Mouse (Mus musculus) stomach, embryonic 15.5 days (tissue): Measurements from ENCODE around the gene Nell1. TPM values are rescaled to one million over a fixed set of nuclear protein-coding genes. Genes with fewer than 3 reads are reported as not detected.

ENCODE experiments used
- ATAC-seq: fragments of 200-750 bp; cut with Nextera tagmentation; 2 replicates; pipeline ENCODE4 v1.8.0; 2017; ENCODE audit warnings: low read depth, moderate number of reproducible peaks, moderate TSS enrichment; ENCODE audit not compliant: insufficient read depth, low FRiP score
- H3K27ac ChIP-seq: fragments of 300-500 bp; sonication (generic); 2 replicates; pipeline ENCODE4 v1.5.1; 2015; ENCODE audit warnings: mild to moderate bottlenecking, inconsistent platforms
- H3K27me3 ChIP-seq: fragments of 300-500 bp; sonication (generic); replicated peaks from 2 replicates; pipeline ENCODE4 v1.6.1; 2015; ENCODE audit warnings: inconsistent platforms
- H3K36me3 ChIP-seq: fragments of 300-500 bp; sonication (generic); 2 replicates; pipeline ENCODE4 v1.6.1; 2015; ENCODE audit warnings: inconsistent platforms
- H3K4me1 ChIP-seq: fragments of 300-500 bp; sonication (generic); 2 replicates; pipeline ENCODE4 v1.6.1; 2015; ENCODE audit warnings: inconsistent platforms
- H3K4me2 ChIP-seq: fragments of 300-500 bp; sonication (generic); 2 replicates; pipeline ENCODE4 v1.6.1; 2015; ENCODE audit warnings: mild to moderate bottlenecking, inconsistent platforms
- H3K4me3 ChIP-seq: fragments of 300-500 bp; sonication (generic); replicated peaks from 2 replicates; pipeline ENCODE4 v1.5.1; 2015; ENCODE audit warnings: inconsistent platforms
- H3K9ac ChIP-seq: fragments of 300-500 bp; sonication (generic); 2 replicates; pipeline ENCODE4 v1.6.1; 2015; ENCODE audit warnings: inconsistent platforms
- H3K9me3 ChIP-seq: fragments of 300-500 bp; sonication (generic); 2 replicates; pipeline ENCODE4 v1.6.1; 2016; ENCODE audit warnings: inconsistent platforms
- WGBS: fragments of 180-500 bp; shearing (Covaris S2); methylation state at CpG from one replicate; pipeline ENCODE4 v1.1.7; 2015; 5-methylcytosine and 5-hydroxymethylcytosine counted together
- polyA plus RNA-seq: library from polyadenylated mRNA; unstranded; fragments of >200 nt; fragmentation: Nextera tagmentation; extraction: Ambion mirVana; gene quantifications from 2 replicates; pipeline ENCODE4 v1.2.1, GENCODE M21; 2015

The Nell1 gene
- polyA plus RNA-seq, 1 experiment from 2014 or later, result 5.1 TPM

DNA sequence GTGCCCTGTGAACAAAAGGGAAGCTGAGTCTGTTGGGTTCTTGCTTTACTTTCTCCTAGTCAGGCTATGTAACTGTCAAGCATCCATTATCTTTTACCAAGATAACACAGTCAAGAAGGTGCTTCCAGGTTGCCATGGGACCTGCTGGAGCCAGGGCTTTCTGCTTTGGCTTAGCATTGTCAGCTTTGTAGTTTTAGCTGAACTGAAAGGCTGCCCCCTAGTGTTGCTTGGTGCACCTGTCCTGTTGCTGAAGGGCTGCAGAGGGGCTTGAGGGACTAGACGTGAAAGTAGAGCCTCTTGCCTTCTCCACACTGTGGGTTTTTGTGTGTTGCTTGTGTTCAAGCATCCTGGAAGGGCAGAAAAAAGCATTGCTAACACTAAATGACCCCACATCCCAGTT is 510.6 kb downstream of the Nell1 start:
- H3K9ac ChIP-seq, result no peak overlapping the region
- no peaks in the 10 kb centered on the region for H3K27me3 ChIP-seq
- H3K9me3 ChIP-seq, result no peaks in the 10 kb centered on the region
- H3K4me3 ChIP-seq, result no peak overlapping the region
- no peaks in the 10 kb centered on the region for H3K36me3 ChIP-seq
- 37% methylated on average over 1 of the region's 1 CpGs for WGBS
- H3K27ac ChIP-seq, result no peak overlapping the region
- ATAC-seq, result no peak
- H3K4me2 ChIP-seq, result no peak overlapping the region
- no peaks in the 10 kb centered on the region for H3K4me1 ChIP-seq

DNA sequence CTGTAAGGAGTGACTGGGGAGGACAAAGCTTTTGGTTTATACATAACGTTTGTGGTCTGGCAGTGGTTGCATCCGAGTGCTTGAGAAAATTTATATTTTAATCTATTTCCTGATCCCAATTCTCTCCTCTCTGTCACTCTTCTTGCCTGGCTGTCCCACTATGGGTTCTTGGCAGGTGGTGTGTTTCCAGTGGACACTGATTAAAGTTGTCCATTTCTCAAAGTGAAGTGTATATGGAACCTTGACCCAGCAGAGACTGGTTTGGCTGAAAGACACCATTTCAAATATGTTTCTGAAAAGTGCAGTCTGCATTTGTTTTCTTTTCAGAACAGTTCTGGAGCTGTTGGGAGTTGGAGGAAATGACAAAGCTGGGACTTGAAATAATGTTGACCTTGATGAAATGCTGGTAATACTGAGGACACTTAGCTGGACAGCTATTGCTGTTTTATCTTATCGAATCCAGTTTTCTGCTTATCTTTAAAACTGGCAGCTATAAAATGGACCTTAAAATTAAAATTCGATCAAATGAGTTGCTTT is 512.3 kb downstream of the Nell1 start:
- no peaks in the 10 kb centered on the region for H3K4me1 ChIP-seq
- no peak overlapping the region for H3K9ac ChIP-seq
- no peaks in the 10 kb centered on the region for H3K36me3 ChIP-seq
- no peak overlapping the region for H3K27ac ChIP-seq
- no peak overlapping the region for H3K4me2 ChIP-seq
- no peak; the same call in 1 of the 2 replicates for ATAC-seq
- no peaks in the 10 kb centered on the region for H3K27me3 ChIP-seq
- no peak overlapping the region for H3K4me3 ChIP-seq
- H3K9me3 ChIP-seq, result no peaks in the 10 kb centered on the region
- 54% methylated on average over 4 of the region's 4 CpGs for WGBS

GRCm38 (mm10) chr7:50501562-50501961 is 526.9 kb downstream of the Nell1 start:
- Histone ChIP-seq H3K27ac (no peak overlapping the region), H3K4me3 (no peak overlapping the region), H3K36me3 (no peaks in the 10 kb centered on the region), H3K4me1 (no peaks in the 10 kb centered on the region), H3K9ac (no peak overlapping the region), H3K4me2 (no peak overlapping the region), H3K27me3 (no peaks in the 10 kb centered on the region), H3K9me3 (no peaks in the 10 kb centered on the region)
- WGBS, result 49% methylated on average over 4 of the region's 4 CpGs
- no peak for ATAC-seq

DNA sequence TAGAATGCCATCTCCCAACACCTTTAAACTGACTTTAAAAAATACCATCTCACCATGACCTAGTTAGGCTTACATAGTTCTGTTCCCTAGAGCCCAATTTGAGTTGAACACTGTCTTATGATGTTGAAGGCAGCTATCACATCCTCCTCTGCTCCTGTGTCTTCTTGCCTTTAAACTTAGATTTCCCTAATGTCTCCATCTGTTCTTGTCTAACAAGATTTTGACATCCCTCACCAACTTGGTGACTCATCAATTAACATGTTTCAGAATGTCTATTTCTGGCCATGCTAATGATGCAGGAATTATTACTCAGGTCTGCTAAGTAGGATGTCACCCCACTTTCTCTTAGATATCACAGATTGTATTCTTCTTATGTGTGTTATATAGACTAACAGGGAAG is 532.4 kb downstream of the Nell1 start:
- ATAC-seq, result no peak

GRCm38 (mm10) chr7:50514830-50515229 is 540.2 kb downstream of the Nell1 start:
- no peak overlapping the region for H3K9ac ChIP-seq
- H3K4me1 ChIP-seq, result no peaks in the 10 kb centered on the region
- H3K36me3 ChIP-seq, result no peaks in the 10 kb centered on the region
- H3K9me3 ChIP-seq, result no peaks in the 10 kb centered on the region
- 85% methylated on average over 3 of the region's 3 CpGs for WGBS
- no peak for ATAC-seq
- H3K4me2 ChIP-seq, result no peak overlapping the region
- H3K27me3 ChIP-seq, result no peaks in the 10 kb centered on the region
- no peak overlapping the region for H3K27ac ChIP-seq
- no peak overlapping the region for H3K4me3 ChIP-seq

More for the DNA sequence above, 532.4 kb downstream of the Nell1 start:
- no peaks in the 10 kb centered on the region for H3K36me3 ChIP-seq
- H3K27me3 ChIP-seq, result no peaks in the 10 kb centered on the region
- H3K9ac ChIP-seq, result no peak overlapping the region
- H3K4me2 ChIP-seq, result no peak overlapping the region
- no peaks in the 10 kb centered on the region for H3K9me3 ChIP-seq
- no peak overlapping the region for H3K27ac ChIP-seq
- no peak overlapping the region for H3K4me3 ChIP-seq
- H3K4me1 ChIP-seq, result no peaks in the 10 kb centered on the region

DNA sequence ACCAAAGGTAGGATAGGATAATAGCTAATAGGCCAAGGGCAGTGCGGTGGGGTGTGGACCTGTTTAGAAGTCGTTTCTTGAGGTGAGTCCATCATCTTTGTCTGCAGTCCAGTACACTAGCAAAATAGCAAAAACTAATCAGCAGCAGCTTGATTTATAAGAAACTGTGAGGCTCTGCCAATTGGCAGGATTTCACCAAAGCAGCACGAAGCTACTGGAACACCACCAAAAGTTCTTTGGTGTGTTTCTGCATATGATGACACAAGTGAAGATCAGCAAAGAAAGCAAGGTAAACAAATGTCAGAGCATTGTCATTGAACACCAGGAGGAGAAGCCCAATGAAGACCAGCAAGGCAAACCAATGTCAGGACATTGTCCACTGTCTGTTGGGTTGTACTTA is 542.0 kb downstream of the Nell1 start:
- ATAC-seq, result no peak
- 75% methylated on average over 3 of the region's 3 CpGs for WGBS
- H3K9me3 ChIP-seq, result no peaks in the 10 kb centered on the region

DNA sequence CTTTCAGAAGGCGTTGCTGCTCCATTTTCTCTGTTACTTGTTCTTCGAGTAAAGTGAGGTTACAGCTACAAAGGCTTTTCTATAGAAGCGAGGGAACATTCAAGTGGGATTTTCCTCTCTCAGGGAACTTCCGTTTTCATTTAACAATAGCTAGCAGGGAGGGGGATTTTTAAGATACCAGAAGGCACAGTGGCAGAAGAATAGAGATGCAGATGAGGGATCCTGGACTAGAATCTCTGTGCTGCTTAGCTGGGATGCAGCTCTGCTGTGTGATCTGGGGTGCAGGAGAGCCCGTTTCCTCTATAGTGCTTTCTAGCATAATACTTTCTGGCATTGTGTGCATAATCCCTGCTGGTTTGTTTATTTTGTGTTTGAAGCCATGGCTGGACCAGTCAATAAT is 568.7 kb downstream of the Nell1 start:
- no peak for ATAC-seq
- Histone ChIP-seq H3K4me3 (no peak overlapping the region), H3K9me3 (no peaks in the 10 kb centered on the region), H3K27me3 (no peaks in the 10 kb centered on the region), H3K27ac (no peak overlapping the region), H3K36me3 (no peaks in the 10 kb centered on the region), H3K4me1 (no peaks in the 10 kb centered on the region), H3K9ac (no peak overlapping the region), H3K4me2 (no peak overlapping the region)
- WGBS, result 59% methylated on average over 5 of the region's 5 CpGs

More for the DNA sequence above, 542.0 kb downstream of the Nell1 start:
- Histone ChIP-seq H3K9ac (no peak overlapping the region), H3K4me2 (no peak overlapping the region), H3K4me1 (no peaks in the 10 kb centered on the region), H3K27ac (no peak overlapping the region), H3K27me3 (no peaks in the 10 kb centered on the region), H3K36me3 (no peaks in the 10 kb centered on the region), H3K4me3 (no peak overlapping the region)

DNA sequence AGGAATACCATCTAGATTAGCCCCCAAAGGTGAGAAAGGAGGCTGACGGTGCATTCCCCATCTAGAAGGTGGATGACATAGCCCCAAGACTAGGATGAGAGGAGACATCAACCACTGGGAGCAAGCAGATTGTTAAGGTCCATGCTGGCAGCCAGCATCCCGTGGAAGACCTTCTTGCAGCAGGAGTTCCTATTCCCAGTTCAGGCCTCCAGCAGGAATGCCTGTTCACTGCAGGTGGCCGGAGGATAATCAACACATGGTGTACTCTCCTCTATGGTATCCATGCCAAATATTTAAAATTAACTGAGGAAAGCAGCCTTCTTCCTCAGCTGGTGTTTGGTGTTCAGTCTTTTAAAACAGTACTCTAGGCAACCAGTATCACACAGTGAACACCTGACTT is 574.9 kb downstream of the Nell1 start:
- ATAC-seq, result no peak
- Histone ChIP-seq H3K9ac (no peak overlapping the region), H3K27me3 (no peaks in the 10 kb centered on the region), H3K4me2 (no peak overlapping the region), H3K9me3 (no peaks in the 10 kb centered on the region), H3K36me3 (no peaks in the 10 kb centered on the region), H3K4me1 (no peaks in the 10 kb centered on the region), H3K4me3 (no peak overlapping the region), H3K27ac (no peak overlapping the region)
- WGBS, result 73% methylated on average over 3 of the region's 3 CpGs

- Histone ChIP-seq H3K36me3 (no peaks in the 10 kb centered on the region), H3K27ac (no peak overlapping the region), H3K9ac (no peak overlapping the region), H3K27me3 (no peaks in the 10 kb centered on the region), H3K9me3 (no peaks in the 10 kb centered on the region), H3K4me1 (no peaks in the 10 kb centered on the region), H3K4me3 (no peak overlapping the region), H3K4me2 (no peak overlapping the region)
- WGBS, result 80% methylated on average over 4 of the region's 4 CpGs
- no peak for ATAC-seq
These were observed 576.8 kb downstream of the Nell1 start for GRCm38 (mm10) chr7:50551426-50551825.

DNA sequence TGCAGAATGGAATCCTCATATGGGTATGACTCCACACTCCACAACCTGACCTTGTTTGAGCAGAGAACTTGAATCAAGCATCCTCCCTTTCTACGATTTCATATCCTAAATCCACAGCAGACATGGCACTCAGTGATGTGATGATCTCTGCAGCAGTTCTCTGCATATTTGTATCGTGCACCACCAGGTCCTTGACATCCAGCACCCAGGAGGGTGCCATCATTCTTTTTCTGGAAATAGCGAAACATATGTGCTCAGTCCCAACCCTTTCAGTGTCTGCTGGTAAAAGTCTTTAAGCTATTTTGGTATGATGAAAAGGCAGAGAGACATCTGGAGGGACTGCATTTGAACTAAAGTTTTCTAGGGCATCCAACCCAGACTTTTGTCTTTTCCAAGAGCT is 588.0 kb downstream of the Nell1 start:
- no peaks in the 10 kb centered on the region for H3K27me3 ChIP-seq
- H3K9me3 ChIP-seq, result no peaks in the 10 kb centered on the region
- no peak overlapping the region for H3K9ac ChIP-seq
- no peak overlapping the region for H3K4me3 ChIP-seq
- no peak overlapping the region for H3K27ac ChIP-seq
- H3K4me1 ChIP-seq, result no peaks in the 10 kb centered on the region
- no peaks in the 10 kb centered on the region for H3K36me3 ChIP-seq
- 76% methylated on average over 3 of the region's 3 CpGs for WGBS
- no peak for ATAC-seq
- no peak overlapping the region for H3K4me2 ChIP-seq

DNA sequence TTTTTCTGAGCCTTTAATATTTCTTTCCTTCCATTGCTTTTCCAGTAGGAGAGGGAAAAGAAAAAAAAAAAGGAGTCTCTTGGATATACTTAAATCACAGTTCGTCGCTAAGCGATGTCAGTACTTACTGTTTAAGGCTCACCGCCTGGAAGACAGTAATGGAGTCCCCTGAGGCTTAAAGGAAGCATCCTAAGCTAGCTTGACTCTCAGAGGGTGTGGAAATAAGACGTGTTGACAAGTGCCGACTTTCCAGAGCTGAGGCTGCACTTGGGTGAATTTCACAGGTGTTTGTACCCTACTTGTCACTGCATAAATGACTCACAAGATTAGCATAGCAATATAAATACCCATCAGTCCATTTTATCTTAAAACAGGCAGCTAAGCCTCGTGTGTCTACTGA is 599.2 kb downstream of the Nell1 start:
- Histone ChIP-seq H3K4me3 (no peak overlapping the region), H3K4me2 (no peak overlapping the region), H3K9me3 (no peaks in the 10 kb centered on the region), H3K9ac (no peak overlapping the region), H3K27ac (no peak overlapping the region), H3K36me3 (no peaks in the 10 kb centered on the region), H3K4me1 (no peaks in the 10 kb centered on the region), H3K27me3 (no peaks in the 10 kb centered on the region)
- WGBS, result 61% methylated on average over 7 of the region's 7 CpGs
- no peak for ATAC-seq

GRCm38 (mm10) chr7:50588642-50589424 is 614.2 kb downstream of the Nell1 start:
- Histone ChIP-seq H3K27me3 (no peaks in the 10 kb centered on the region), H3K9me3 (no peaks in the 10 kb centered on the region)
- WGBS, result 73% methylated on average over 8 of the region's 8 CpGs

More at GRCm38 (mm10) chr7:50588642-50589424, 614.2 kb downstream of the Nell1 start:
- no peak for ATAC-seq
- Histone ChIP-seq H3K27ac (no peak overlapping the region), H3K36me3 (no peaks in the 10 kb centered on the region), H3K9ac (no peak overlapping the region), H3K4me1 (no peaks in the 10 kb centered on the region), H3K4me3 (no peak overlapping the region), H3K4me2 (no peak overlapping the region)
